Mouse (Mus musculus): ENCODE results near the gene Rufy3.
"Not testable (repeated sequence)": the region's sequence is repeated elsewhere in the genome, so short reads cannot be mapped to it uniquely, and the experiment has no call there.

Gene Rufy3

GRCm38 (mm10) chr5:88564501-88565147 is at the start of gene Rufy3:
Gene Rufy3, plus strand, starts transcription at chr5:88565040.
- DNase-seq (ENCODE audit: extremely low read depth, low read depth, low spot score): no peak

- DNase-seq (ENCODE audit: extremely low read depth, low read depth, low spot score): no peak
Measured at GRCm38 (mm10) chr5:88519232-88519631, 45.6 kb upstream of the Rufy3 start.

- DNase-seq (ENCODE audit: extremely low read depth, low read depth, low spot score): no peak
Measured at GRCm38 (mm10) chr5:88527657-88528056, 37.2 kb upstream of the Rufy3 start, which contains the start of gene Jchain. Gene Jchain, minus strand, starts transcription at chr5:88527891.

- no peak for DNase-seq (ENCODE audit: extremely low read depth, low read depth, low spot score)
Measured at GRCm38 (mm10) chr5:88530908-88531307, 33.9 kb upstream of the Rufy3 start.

- no peak for DNase-seq (ENCODE audit: extremely low read depth, low read depth, low spot score)
Measured at GRCm38 (mm10) chr5:88534697-88535096, 30.1 kb upstream of the Rufy3 start.

GRCm38 (mm10) chr5:88540845-88541244 is 24.0 kb upstream of the Rufy3 start:
- no peak for DNase-seq (ENCODE audit: extremely low read depth, low read depth, low spot score)

GRCm38 (mm10) chr5:88542651-88543282 is 22.1 kb upstream of the Rufy3 start:
- no peak for DNase-seq (ENCODE audit: extremely low read depth, low read depth, low spot score)

GRCm38 (mm10) chr5:88544411-88544810 is 20.4 kb upstream of the Rufy3 start:
- not testable (repeated sequence) for DNase-seq (ENCODE audit: extremely low read depth, low read depth, low spot score)

GRCm38 (mm10) chr5:88545536-88545935 is 19.3 kb upstream of the Rufy3 start:
- no peak for DNase-seq (ENCODE audit: extremely low read depth, low read depth, low spot score)

GRCm38 (mm10) chr5:88553271-88554085 is 11.4 kb upstream of the Rufy3 start:
- DNase-seq (ENCODE audit: extremely low read depth, low read depth, low spot score): no peak

GRCm38 (mm10) chr5:88554086-88554886 is 10.6 kb upstream of the Rufy3 start, which contains the start of gene Utp3:
Gene Utp3, plus strand, starts transcription at chr5:88554462.
- DNase-seq (ENCODE audit: extremely low read depth, low read depth, low spot score): peak; percentile 84

- no peak for DNase-seq (ENCODE audit: extremely low read depth, low read depth, low spot score)
Measured at GRCm38 (mm10) chr5:88558991-88559390, 5.8 kb upstream of the Rufy3 start.

- no peak for DNase-seq (ENCODE audit: extremely low read depth, low read depth, low spot score)
Measured at GRCm38 (mm10) chr5:88561080-88561814, 3.6 kb upstream of the Rufy3 start.

GRCm38 (mm10) chr5:88562863-88563780 is 1.7 kb upstream of the Rufy3 start:
- no peak for DNase-seq (ENCODE audit: extremely low read depth, low read depth, low spot score)

- no peak for DNase-seq (ENCODE audit: extremely low read depth, low read depth, low spot score)
Measured at GRCm38 (mm10) chr5:88565148-88566033, 551 bp downstream of the Rufy3 start.

- DNase-seq (ENCODE audit: extremely low read depth, low read depth, low spot score): no peak
Measured at GRCm38 (mm10) chr5:88566034-88566841, 1.4 kb downstream of the Rufy3 start.

GRCm38 (mm10) chr5:88569541-88569940 is 4.7 kb downstream of the Rufy3 start:
- no peak for DNase-seq (ENCODE audit: extremely low read depth, low read depth, low spot score)
